Mouse (Mus musculus) lung, postnatal 14 days (tissue): ENCODE measurements around the gene Col13a1.
A peak's percentile ranks its signal among the peaks of the same experiment; 100 is the strongest.

Source experiments
- DNase-seq: peaks from one replicate; pipeline ENCODE4 v3.0.0; 2021

Gene Col13a1

GRCm38 (mm10) chr10:61967207-61967606 lies 11.7 kb downstream of the Col13a1 start:
- no peak for DNase-seq

GRCm38 (mm10) chr10:61965386-61965841 lies 13.5 kb downstream of the Col13a1 start:
- no peak for DNase-seq

GRCm38 (mm10) chr10:61956718-61957117 lies 22.2 kb downstream of the Col13a1 start:
- DNase-seq: peak; percentile 47

- no peak for DNase-seq
Measured at GRCm38 (mm10) chr10:61953916-61954315, 25.0 kb downstream of the Col13a1 start.

GRCm38 (mm10) chr10:61949542-61949941 lies 29.4 kb downstream of the Col13a1 start:
- DNase-seq: no peak

- DNase-seq: no peak
Measured at GRCm38 (mm10) chr10:61944386-61944785, 34.5 kb downstream of the Col13a1 start.

- no peak for DNase-seq
Measured at GRCm38 (mm10) chr10:61943480-61943879, 35.4 kb downstream of the Col13a1 start.

- DNase-seq: no peak
Measured at GRCm38 (mm10) chr10:61942719-61943118, 36.2 kb downstream of the Col13a1 start.

GRCm38 (mm10) chr10:61936211-61937121 lies 42.4 kb downstream of the Col13a1 start:
- no peak for DNase-seq

GRCm38 (mm10) chr10:61931678-61932077 lies 47.2 kb downstream of the Col13a1 start:
- DNase-seq: no peak

GRCm38 (mm10) chr10:61929901-61930300 lies 49.0 kb downstream of the Col13a1 start:
- DNase-seq: no peak

GRCm38 (mm10) chr10:61928725-61929651 lies 49.9 kb downstream of the Col13a1 start:
- peak; percentile 45 for DNase-seq

GRCm38 (mm10) chr10:61925691-61926090 lies 53.2 kb downstream of the Col13a1 start:
- DNase-seq: no peak

- peak; percentile 76 for DNase-seq
Measured at GRCm38 (mm10) chr10:61920655-61921365, 58.1 kb downstream of the Col13a1 start.

- peak; percentile 57 for DNase-seq
Measured at GRCm38 (mm10) chr10:61919924-61920654, 58.8 kb downstream of the Col13a1 start.

GRCm38 (mm10) chr10:61919496-61919895 lies 59.4 kb downstream of the Col13a1 start:
- no peak for DNase-seq

GRCm38 (mm10) chr10:61917066-61917465 lies 61.8 kb downstream of the Col13a1 start:
- no peak for DNase-seq

GRCm38 (mm10) chr10:61911770-61912169 lies 67.1 kb downstream of the Col13a1 start:
- DNase-seq: no peak

- peak; percentile 30 for DNase-seq
Measured at GRCm38 (mm10) chr10:61909004-61909403, 69.9 kb downstream of the Col13a1 start.

- DNase-seq: no peak
Measured at GRCm38 (mm10) chr10:61906226-61906625, 72.7 kb downstream of the Col13a1 start.

GRCm38 (mm10) chr10:61905308-61905707 lies 73.6 kb downstream of the Col13a1 start:
- peak; percentile 49 for DNase-seq

- DNase-seq: no peak
Measured at GRCm38 (mm10) chr10:61898116-61898515, 80.8 kb downstream of the Col13a1 start.
